Mouse (Mus musculus): ENCODE measurements around the gene Mettl3. TPM values are rescaled to one million over a fixed set of nuclear protein-coding genes. Genes with fewer than 3 reads are reported as not detected.

Mettl3 gene
- polyA plus RNA-seq, 1 experiment = 65.8 TPM

DNA sequence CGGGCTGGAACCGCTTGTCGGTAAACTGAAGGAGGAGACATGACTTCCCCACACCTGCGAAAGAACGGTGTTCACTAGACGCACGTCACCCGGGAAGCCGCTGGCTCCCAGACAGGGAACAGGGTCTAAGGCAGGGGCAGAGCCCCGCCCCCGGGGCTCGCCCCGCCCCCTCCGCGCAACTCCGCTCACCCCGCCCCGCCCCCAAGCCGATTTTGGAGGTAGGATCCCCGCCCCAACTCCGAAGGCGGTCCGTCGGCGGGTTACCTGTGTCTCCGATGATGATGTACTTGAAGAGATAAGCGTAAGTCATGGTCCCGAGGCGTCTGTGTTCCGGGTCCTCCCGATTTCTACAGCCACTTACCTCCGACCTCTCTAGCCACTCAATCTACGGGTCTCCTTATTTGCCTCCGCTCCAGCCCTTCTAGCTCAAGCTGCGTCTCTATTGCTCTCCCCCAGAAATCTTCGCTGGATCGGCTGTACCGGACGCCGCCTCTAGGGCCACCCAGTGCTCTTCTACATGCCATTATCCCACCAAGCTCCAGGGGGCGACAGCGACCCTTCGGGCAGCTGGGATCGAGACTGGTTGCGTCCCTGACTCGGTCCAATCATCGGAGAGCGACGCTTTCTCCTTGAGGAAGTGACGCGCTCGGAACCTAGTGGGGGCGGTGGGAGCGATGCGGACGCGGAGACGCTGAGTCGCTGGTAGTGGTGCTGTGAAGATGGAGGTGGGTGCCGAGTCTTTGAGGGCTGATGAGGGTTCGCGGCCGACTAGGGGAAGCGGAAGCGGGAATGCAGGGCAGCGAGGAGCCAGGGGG is 25.8 kb downstream of the Mettl3 start, which contains the start of the genes Tox4 and Rab2b:
TSS of gene Tox4 (plus strand) at position 215 of the 815 bp plus-strand sequence.
TSS of gene Rab2b (minus strand) at position 614 of the 815 bp plus-strand sequence.
- no peaks in the 10 kb centered on the region for H3K36me3 ChIP-seq (ENCODE audit: control insufficient read depth, insufficient read depth, low read length, poor library complexity, severe bottlenecking)
- peak within 1 kb of the TSS; percentile 91 for H3K4me3 ChIP-seq (ENCODE audit: low read depth, low read length)
- H3K27me3 ChIP-seq (ENCODE audit: control insufficient read depth, insufficient read depth, low read length, poor library complexity, severe bottlenecking) = no peaks in the 10 kb centered on the region
- H3K4me1 ChIP-seq (ENCODE audit: control insufficient read depth, insufficient read depth, low read length) = no peaks in the 10 kb centered on the region
- peak within 1 kb of the TSS; percentile 70 for H3K9ac ChIP-seq (ENCODE audit: low read depth, poor library complexity, severe bottlenecking)
- H3K9me3 ChIP-seq (replicated peaks; ENCODE audit: control insufficient read depth, insufficient read depth, low read length, poor library complexity, severe bottlenecking) = no peaks in the 10 kb centered on the region
- TF ChIP-seq POLR2A (IDR thresholded peaks at IDR 0.05; ENCODE audit: insufficient read depth, low read length) (peak; percentile 86), EP300 (IDR thresholded peaks at IDR 0.05; ENCODE audit: insufficient read depth, low read depth, low read length) (0 out of 2 replicates have a peak, but pooled peaks have one; percentile 28), CTCF (IDR thresholded peaks at IDR 0.05; ENCODE audit: low read depth, low read length) (peak; percentile 84)
- H3K27ac ChIP-seq (ENCODE audit: insufficient read depth, low read length) = peak within 1 kb of the TSS; percentile 9

DNA sequence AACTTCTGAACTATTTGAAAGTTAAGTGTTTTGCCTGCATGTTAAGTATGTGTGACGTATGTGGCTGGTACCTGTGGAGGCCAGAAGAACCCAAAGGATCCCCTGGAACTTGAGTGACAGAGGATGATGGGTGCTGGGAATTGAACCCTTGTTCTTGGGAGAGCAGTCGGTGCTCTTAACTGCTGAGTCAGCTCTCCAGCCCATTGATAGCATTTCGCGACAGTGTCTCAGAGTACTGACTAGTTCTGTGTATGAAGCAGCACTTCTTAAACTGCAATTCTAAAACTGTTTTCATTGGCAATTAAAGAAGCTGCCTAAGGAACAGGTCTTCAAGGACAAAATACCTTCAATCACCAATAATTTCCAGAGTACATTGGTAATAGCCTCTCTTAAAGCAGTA is 27.7 kb downstream of the Mettl3 start:
- Histone ChIP-seq H3K4me3 (ENCODE audit: low read depth, low read length) (no peak overlapping the region), H3K9me3 (replicated peaks; ENCODE audit: control insufficient read depth, insufficient read depth, low read length, poor library complexity, severe bottlenecking) (no peaks in the 10 kb centered on the region), H3K36me3 (ENCODE audit: control insufficient read depth, insufficient read depth, low read length, poor library complexity, severe bottlenecking) (no peaks in the 10 kb centered on the region), H3K27me3 (ENCODE audit: control insufficient read depth, insufficient read depth, low read length, poor library complexity, severe bottlenecking) (no peaks in the 10 kb centered on the region), H3K4me1 (ENCODE audit: control insufficient read depth, insufficient read depth, low read length) (no peaks in the 10 kb centered on the region), H3K9ac (ENCODE audit: low read depth, poor library complexity, severe bottlenecking) (no peak overlapping the region), H3K27ac (ENCODE audit: insufficient read depth, low read length) (no peak overlapping the region)
- no peak for TF ChIP-seq CTCF (IDR thresholded peaks at IDR 0.05; ENCODE audit: low read depth, low read length)
- TF ChIP-seq EP300 (IDR thresholded peaks at IDR 0.05; ENCODE audit: insufficient read depth, low read depth, low read length) = no peak
- TF ChIP-seq POLR2A (IDR thresholded peaks at IDR 0.05; ENCODE audit: insufficient read depth, low read length) = no peak

DNA sequence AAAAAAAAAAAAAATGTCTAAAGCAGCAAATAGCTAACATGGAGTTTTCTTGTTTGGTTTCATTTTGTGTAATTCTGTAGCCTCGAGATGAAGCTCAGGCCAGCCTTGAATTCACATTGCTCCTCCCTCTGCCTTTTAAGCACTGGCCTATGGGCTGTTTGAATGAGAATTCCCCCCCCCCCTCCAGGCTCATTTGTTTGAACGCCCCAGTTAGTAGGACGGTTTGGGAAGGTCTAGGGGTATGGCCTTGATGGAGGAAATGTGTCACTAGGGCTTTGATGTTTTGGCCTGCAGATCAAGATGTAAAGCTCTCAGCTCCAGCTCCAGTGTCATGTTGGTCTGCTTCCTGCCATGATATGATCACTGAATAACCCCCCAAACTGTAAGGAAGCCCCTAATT is 32.1 kb downstream of the Mettl3 start:
- H3K27me3 ChIP-seq (ENCODE audit: control insufficient read depth, insufficient read depth, low read length, poor library complexity, severe bottlenecking) = no peaks in the 10 kb centered on the region
- H3K4me1 ChIP-seq (ENCODE audit: control insufficient read depth, insufficient read depth, low read length) = no peaks in the 10 kb centered on the region
- no peak for TF ChIP-seq EP300 (IDR thresholded peaks at IDR 0.05; ENCODE audit: insufficient read depth, low read depth, low read length)
- no peak for TF ChIP-seq POLR2A (IDR thresholded peaks at IDR 0.05; ENCODE audit: insufficient read depth, low read length)
- no peak for TF ChIP-seq CTCF (IDR thresholded peaks at IDR 0.05; ENCODE audit: low read depth, low read length)
- no peaks in the 10 kb centered on the region; the same call in 1 of the 2 replicates for H3K36me3 ChIP-seq (ENCODE audit: control insufficient read depth, insufficient read depth, low read length, poor library complexity, severe bottlenecking)
- H3K27ac ChIP-seq (ENCODE audit: insufficient read depth, low read length) = no peak overlapping the region
- H3K4me3 ChIP-seq (ENCODE audit: low read depth, low read length) = no peak overlapping the region
- no peaks in the 10 kb centered on the region for H3K9me3 ChIP-seq (replicated peaks; ENCODE audit: control insufficient read depth, insufficient read depth, low read length, poor library complexity, severe bottlenecking)
- no peak overlapping the region for H3K9ac ChIP-seq (ENCODE audit: low read depth, poor library complexity, severe bottlenecking)

DNA sequence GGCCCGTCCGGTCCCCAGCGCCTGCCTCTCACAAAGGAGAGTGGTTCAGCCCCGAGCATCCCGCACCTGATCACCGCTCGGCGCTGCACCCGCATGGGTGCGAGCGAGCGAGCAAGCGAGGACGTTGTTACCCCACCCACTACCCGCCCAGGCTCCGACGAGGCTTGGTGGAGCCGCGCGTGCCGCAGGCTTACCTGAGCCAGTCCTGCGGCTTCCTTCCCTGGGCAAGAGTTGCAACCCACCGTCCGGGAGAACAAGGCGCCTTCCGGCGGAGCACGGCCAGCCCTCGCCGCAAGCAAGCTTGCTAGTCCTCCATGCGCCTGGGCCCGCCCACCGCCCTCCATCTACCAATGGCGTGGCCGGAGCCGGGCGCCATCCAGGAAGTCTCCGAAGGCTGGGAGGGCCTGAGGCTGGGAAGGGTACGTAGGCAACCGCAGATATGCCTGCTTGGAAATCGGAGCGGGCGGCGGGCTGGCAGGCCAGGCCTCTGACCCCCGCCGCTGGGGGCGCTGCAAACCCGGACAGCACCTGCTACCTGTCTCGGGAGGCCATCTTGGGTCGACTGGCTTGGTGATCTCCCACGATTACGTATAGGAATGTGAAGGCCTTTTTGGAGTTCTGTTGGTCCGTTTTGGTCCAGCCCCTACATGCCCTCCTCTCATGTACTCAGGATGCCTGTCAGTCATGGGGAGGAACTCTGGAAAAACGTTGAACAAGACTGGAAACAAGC is 47.3 kb downstream of the Mettl3 start, which contains the start of gene Chd8:
TSS of gene Chd8 (minus strand) at position 297 of the 730 bp plus-strand sequence.
- Histone ChIP-seq H3K9me3 (replicated peaks; ENCODE audit: control insufficient read depth, insufficient read depth, low read length, poor library complexity, severe bottlenecking) (no peaks in the 10 kb centered on the region), H3K4me3 (ENCODE audit: low read depth, low read length) (peak within 1 kb of the TSS; percentile 95), H3K27ac (ENCODE audit: insufficient read depth, low read length) (peak within 1 kb of the TSS; percentile 95), H3K9ac (ENCODE audit: low read depth, poor library complexity, severe bottlenecking) (peak within 1 kb of the TSS; percentile 73), H3K4me1 (ENCODE audit: control insufficient read depth, insufficient read depth, low read length) (no peaks in the 10 kb centered on the region), H3K27me3 (ENCODE audit: control insufficient read depth, insufficient read depth, low read length, poor library complexity, severe bottlenecking) (no peaks in the 10 kb centered on the region), H3K36me3 (ENCODE audit: control insufficient read depth, insufficient read depth, low read length, poor library complexity, severe bottlenecking) (no peaks in the 10 kb centered on the region)
- TF ChIP-seq EP300 (IDR thresholded peaks at IDR 0.05; ENCODE audit: insufficient read depth, low read depth, low read length) = 0 out of 2 replicates have a peak, but pooled peaks have one; percentile 30
- peak; percentile 62 for TF ChIP-seq POLR2A (IDR thresholded peaks at IDR 0.05; ENCODE audit: insufficient read depth, low read length)
- peak; percentile 69 for TF ChIP-seq CTCF (IDR thresholded peaks at IDR 0.05; ENCODE audit: low read depth, low read length)

DNA sequence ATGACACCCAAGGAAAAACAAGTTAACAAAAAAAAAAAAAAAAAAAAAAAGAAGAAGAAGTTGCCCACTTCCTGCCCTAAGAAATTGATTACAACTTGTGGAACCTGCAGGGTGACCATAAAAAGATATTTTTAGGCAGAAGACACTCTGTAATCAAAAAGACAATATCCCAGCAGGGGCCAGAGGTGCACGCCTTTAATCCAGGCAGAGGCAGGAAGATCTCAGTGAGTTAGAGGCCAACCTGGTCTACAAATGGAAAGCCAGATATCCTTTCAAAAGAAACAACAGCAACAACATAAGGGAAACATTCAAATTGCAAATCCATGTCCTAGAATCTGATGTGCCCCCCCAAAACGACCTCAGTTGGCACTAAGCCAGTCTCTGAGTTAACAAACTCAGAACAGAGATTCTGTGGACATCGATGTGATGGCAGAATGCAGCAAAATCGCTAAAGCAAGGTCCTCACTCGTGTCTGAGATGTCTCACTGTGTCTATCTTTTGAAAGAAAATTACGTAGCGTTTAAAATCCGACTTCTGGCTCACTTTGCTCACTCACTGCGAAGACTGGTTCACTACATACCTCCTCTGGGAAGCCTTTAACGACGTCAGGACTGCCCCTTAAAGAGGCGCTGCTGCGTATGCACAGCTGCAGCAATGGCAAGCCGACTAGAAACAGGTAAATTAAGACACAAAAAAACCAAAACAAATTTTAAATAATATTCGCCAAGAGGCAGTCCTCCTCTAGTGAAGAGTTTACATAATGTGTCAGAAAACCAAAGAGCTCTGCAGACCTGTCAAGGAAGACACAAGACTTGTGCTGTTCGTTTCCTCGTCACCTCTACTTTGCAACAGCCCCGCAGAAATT is 48.4 kb downstream of the Mettl3 start:
- Histone ChIP-seq H3K4me3 (ENCODE audit: low read depth, low read length) (peak overlapping the region; percentile 95), H3K27ac (ENCODE audit: insufficient read depth, low read length) (peak overlapping the region; percentile 67), H3K27me3 (ENCODE audit: control insufficient read depth, insufficient read depth, low read length, poor library complexity, severe bottlenecking) (no peaks in the 10 kb centered on the region), H3K9me3 (replicated peaks; ENCODE audit: control insufficient read depth, insufficient read depth, low read length, poor library complexity, severe bottlenecking) (no peaks in the 10 kb centered on the region), H3K36me3 (ENCODE audit: control insufficient read depth, insufficient read depth, low read length, poor library complexity, severe bottlenecking) (no peaks in the 10 kb centered on the region; the same call in 1 of the 2 replicates), H3K9ac (ENCODE audit: low read depth, poor library complexity, severe bottlenecking) (peak overlapping the region; percentile 73), H3K4me1 (ENCODE audit: control insufficient read depth, insufficient read depth, low read length) (no peaks in the 10 kb centered on the region)
- TF ChIP-seq POLR2A (IDR thresholded peaks at IDR 0.05; ENCODE audit: insufficient read depth, low read length) (no peak), EP300 (IDR thresholded peaks at IDR 0.05; ENCODE audit: insufficient read depth, low read depth, low read length) (no peak), CTCF (IDR thresholded peaks at IDR 0.05; ENCODE audit: low read depth, low read length) (no peak)
